ENCODE assay signal across 22 mouse cellular contexts in the genomic region with DNA sequence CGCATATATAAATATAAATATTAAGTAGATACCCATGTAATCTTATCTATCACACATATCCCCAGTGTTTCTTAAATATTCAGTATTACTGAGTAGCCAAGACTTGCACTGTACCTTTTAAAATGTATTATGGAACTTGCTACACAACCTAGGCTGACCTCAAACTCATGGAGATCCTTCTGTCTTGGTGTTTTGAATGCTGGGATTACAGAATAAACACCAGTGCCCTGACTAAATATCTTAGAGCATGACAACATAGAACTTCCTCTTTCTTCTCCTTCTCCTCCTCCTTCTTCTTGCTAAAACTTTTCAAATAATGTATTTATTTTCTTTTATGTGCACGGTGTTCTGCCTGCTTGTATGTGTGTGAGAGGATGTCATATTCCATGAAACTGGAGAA.
"Had no signal": no experiment of that assay in that cellular context is flagged by ENCODE, and none has a peak within 500 bp of the region (broad histone marks: within the 10 kb centered on the region; RNA-seq: fewer than 3 reads in every experiment).

No protein-coding gene starts in this region.

- ATAC-seq: hindbrain, embryonic 16.5 days; hindbrain, postnatal 0 days; inflammation-experienced regulatory T-cells, adult 6 months; intestine, embryonic 15.5 days; intestine, embryonic 16.5 days; intestine, postnatal 0 days had no signal

- DNase-seq: heart, postnatal 10 days; heart, postnatal 14 days; heart, postnatal 36 days; heart, postnatal 4 days; kidney, adult 11 months; kidney, adult 18-20 months; kidney, adult 2 months; kidney, adult 8-10 months; kidney, adult 9 months; kidney, postnatal 10 days; kidney, postnatal 14 days; kidney, postnatal 25 days; kidney, postnatal 36 days; kidney, postnatal 4 days; layer of hippocampus, adult 9-11 months; layer of hippocampus, postnatal 36 days had no signal
